Mouse (Mus musculus): Measurements from ENCODE around the gene Plppr2. TPM values are rescaled to one million over a fixed set of nuclear protein-coding genes. Genes with fewer than 3 reads are reported as not detected.
A peak's percentile ranks its signal among the peaks of the same experiment; 100 is the strongest.

Gene Plppr2
- polyA plus RNA-seq, 1 experiment from 2014 or later = 115 TPM

GRCm38 (mm10) chr9:21954635-21955034 lies 17.8 kb downstream of the Plppr2 start:
- no peak for ATAC-seq
- H3K4me3 ChIP-seq (ENCODE audit: low read depth, low read length) = no peak overlapping the region
- no peaks in the 10 kb centered on the region for H3K36me3 ChIP-seq (ENCODE audit: control insufficient read depth, insufficient read depth, low read length)
- 71% methylated on average over 3 of the region's 3 CpGs for WGBS
- H3K27ac ChIP-seq (ENCODE audit: low read length) = no peak overlapping the region
- no peak overlapping the region for H3K4me2 ChIP-seq (ENCODE audit: low read length)
- H3K27me3 ChIP-seq (ENCODE audit: control insufficient read depth, insufficient read depth, low read depth, low read length) = peaks cover 6% of the 10 kb centered on the region
- no peaks in the 10 kb centered on the region for H3K9me3 ChIP-seq (replicated peaks; ENCODE audit: control insufficient read depth, low read length, poor library complexity, severe bottlenecking)
- H3K9ac ChIP-seq (ENCODE audit: low read depth, low read length) = no peak overlapping the region
- H3K4me1 ChIP-seq (ENCODE audit: control insufficient read depth, insufficient read depth, low read length) = peaks cover 23% of the 10 kb centered on the region

GRCm38 (mm10) chr9:21955225-21955569 lies 18.4 kb downstream of the Plppr2 start:
- H3K4me3 ChIP-seq (ENCODE audit: low read depth, low read length) = peak overlapping the region; percentile 59
- H3K27ac ChIP-seq (ENCODE audit: low read length) = peak overlapping the region; percentile 89
- H3K9ac ChIP-seq (ENCODE audit: low read depth, low read length) = peak overlapping the region; percentile 36; the same call in 1 of the 2 replicates
- ATAC-seq = peak; percentile 63
- H3K27me3 ChIP-seq (ENCODE audit: control insufficient read depth, insufficient read depth, low read depth, low read length) = peaks cover 12% of the 10 kb centered on the region
- WGBS = 3% methylated on average over 18 of the region's 18 CpGs
- peaks cover 23% of the 10 kb centered on the region for H3K4me1 ChIP-seq (ENCODE audit: control insufficient read depth, insufficient read depth, low read length)
- no peaks in the 10 kb centered on the region for H3K9me3 ChIP-seq (replicated peaks; ENCODE audit: control insufficient read depth, low read length, poor library complexity, severe bottlenecking)
- peak overlapping the region; percentile 71 for H3K4me2 ChIP-seq (ENCODE audit: low read length)
- no peaks in the 10 kb centered on the region for H3K36me3 ChIP-seq (ENCODE audit: control insufficient read depth, insufficient read depth, low read length)

GRCm38 (mm10) chr9:21955570-21956281 lies 18.9 kb downstream of the Plppr2 start, which contains the start of gene Swsap1:
TSS of gene Swsap1 (plus strand) at chr9:21955755.
- ATAC-seq = peak; percentile 98
- H3K27me3 ChIP-seq (ENCODE audit: control insufficient read depth, insufficient read depth, low read depth, low read length) = peaks cover 17% of the 10 kb centered on the region
- H3K4me3 ChIP-seq (ENCODE audit: low read depth, low read length) = peak within 1 kb of the TSS; percentile 59
- H3K27ac ChIP-seq (ENCODE audit: low read length) = peak within 1 kb of the TSS; percentile 96
- under 1% methylated on average over 52 of the region's 54 CpGs for WGBS
- peak within 1 kb of the TSS; percentile 81 for H3K9ac ChIP-seq (ENCODE audit: low read depth, low read length)
- peaks cover 25% of the 10 kb centered on the region for H3K4me1 ChIP-seq (ENCODE audit: control insufficient read depth, insufficient read depth, low read length)
- peak within 1 kb of the TSS; percentile 71 for H3K4me2 ChIP-seq (ENCODE audit: low read length)
- no peaks in the 10 kb centered on the region for H3K36me3 ChIP-seq (ENCODE audit: control insufficient read depth, insufficient read depth, low read length)
- H3K9me3 ChIP-seq (replicated peaks; ENCODE audit: control insufficient read depth, low read length, poor library complexity, severe bottlenecking) = no peaks in the 10 kb centered on the region

- 90% methylated on average over 5 of the region's 5 CpGs for WGBS
- Histone ChIP-seq H3K9ac (ENCODE audit: low read depth, low read length) (no peak overlapping the region), H3K4me3 (ENCODE audit: low read depth, low read length) (no peak overlapping the region)
Measured at GRCm38 (mm10) chr9:21958372-21958771, 21.5 kb downstream of the Plppr2 start.

GRCm38 (mm10) chr9:21959244-21959643 lies 22.4 kb downstream of the Plppr2 start:
- Histone ChIP-seq H3K9me3 (replicated peaks; ENCODE audit: control insufficient read depth, low read length, poor library complexity, severe bottlenecking) (no peaks in the 10 kb centered on the region), H3K9ac (ENCODE audit: low read depth, low read length) (no peak overlapping the region), H3K4me1 (ENCODE audit: control insufficient read depth, insufficient read depth, low read length) (peaks cover 28% of the 10 kb centered on the region), H3K4me3 (ENCODE audit: low read depth, low read length) (no peak overlapping the region), H3K36me3 (ENCODE audit: control insufficient read depth, insufficient read depth, low read length) (no peaks in the 10 kb centered on the region), H3K27me3 (ENCODE audit: control insufficient read depth, insufficient read depth, low read depth, low read length) (peaks cover 49% of the 10 kb centered on the region), H3K4me2 (ENCODE audit: low read length) (no peak overlapping the region), H3K27ac (ENCODE audit: low read length) (no peak overlapping the region)
- 93% methylated on average over 7 of the region's 7 CpGs for WGBS
- no peak for ATAC-seq

More at GRCm38 (mm10) chr9:21958372-21958771, 21.5 kb downstream of the Plppr2 start:
- Histone ChIP-seq H3K27me3 (ENCODE audit: control insufficient read depth, insufficient read depth, low read depth, low read length) (peaks cover 43% of the 10 kb centered on the region), H3K4me1 (ENCODE audit: control insufficient read depth, insufficient read depth, low read length) (peaks cover 35% of the 10 kb centered on the region), H3K4me2 (ENCODE audit: low read length) (no peak overlapping the region), H3K36me3 (ENCODE audit: control insufficient read depth, insufficient read depth, low read length) (no peaks in the 10 kb centered on the region), H3K27ac (ENCODE audit: low read length) (no peak overlapping the region), H3K9me3 (replicated peaks; ENCODE audit: control insufficient read depth, low read length, poor library complexity, severe bottlenecking) (no peaks in the 10 kb centered on the region)
- ATAC-seq = no peak

- Histone ChIP-seq H3K27ac (ENCODE audit: low read length) (no peak overlapping the region), H3K4me3 (ENCODE audit: low read depth, low read length) (no peak overlapping the region), H3K27me3 (ENCODE audit: control insufficient read depth, insufficient read depth, low read depth, low read length) (peaks cover 49% of the 10 kb centered on the region), H3K9ac (ENCODE audit: low read depth, low read length) (no peak overlapping the region), H3K4me1 (ENCODE audit: control insufficient read depth, insufficient read depth, low read length) (peaks cover 23% of the 10 kb centered on the region), H3K9me3 (replicated peaks; ENCODE audit: control insufficient read depth, low read length, poor library complexity, severe bottlenecking) (no peaks in the 10 kb centered on the region), H3K36me3 (ENCODE audit: control insufficient read depth, insufficient read depth, low read length) (no peaks in the 10 kb centered on the region), H3K4me2 (ENCODE audit: low read length) (no peak overlapping the region)
- 54% methylated on average over 9 of the region's 9 CpGs for WGBS
- no peak for ATAC-seq
Measured at GRCm38 (mm10) chr9:21960135-21960534, 23.3 kb downstream of the Plppr2 start.

GRCm38 (mm10) chr9:21960558-21961208 lies 23.9 kb downstream of the Plppr2 start:
- Histone ChIP-seq H3K4me1 (ENCODE audit: control insufficient read depth, insufficient read depth, low read length) (peaks cover 23% of the 10 kb centered on the region), H3K4me3 (ENCODE audit: low read depth, low read length) (no peak overlapping the region; the same call in 1 of the 2 replicates), H3K9ac (ENCODE audit: low read depth, low read length) (no peak overlapping the region), H3K27ac (ENCODE audit: low read length) (no peak overlapping the region), H3K4me2 (ENCODE audit: low read length) (no peak overlapping the region), H3K27me3 (ENCODE audit: control insufficient read depth, insufficient read depth, low read depth, low read length) (peaks cover 49% of the 10 kb centered on the region), H3K36me3 (ENCODE audit: control insufficient read depth, insufficient read depth, low read length) (no peaks in the 10 kb centered on the region), H3K9me3 (replicated peaks; ENCODE audit: control insufficient read depth, low read length, poor library complexity, severe bottlenecking) (no peaks in the 10 kb centered on the region)
- no peak for ATAC-seq
- 9% methylated on average over 26 of the region's 26 CpGs for WGBS

GRCm38 (mm10) chr9:21961366-21961980 lies 24.6 kb downstream of the Plppr2 start:
- WGBS = 1% methylated on average over 35 of the region's 35 CpGs
- Histone ChIP-seq H3K9ac (ENCODE audit: low read depth, low read length) (0 out of 2 replicates have a peak overlapping the region, but pooled peaks have one; percentile 30), H3K4me2 (ENCODE audit: low read length) (peak overlapping the region; percentile 77), H3K36me3 (ENCODE audit: control insufficient read depth, insufficient read depth, low read length) (no peaks in the 10 kb centered on the region), H3K27ac (ENCODE audit: low read length) (no peak overlapping the region), H3K9me3 (replicated peaks; ENCODE audit: control insufficient read depth, low read length, poor library complexity, severe bottlenecking) (no peaks in the 10 kb centered on the region), H3K27me3 (ENCODE audit: control insufficient read depth, insufficient read depth, low read depth, low read length) (peaks cover 49% of the 10 kb centered on the region), H3K4me3 (ENCODE audit: low read depth, low read length) (peak overlapping the region; percentile 39), H3K4me1 (ENCODE audit: control insufficient read depth, insufficient read depth, low read length) (peaks cover 19% of the 10 kb centered on the region)
- ATAC-seq = no peak

- peak overlapping the region; percentile 39 for H3K4me3 ChIP-seq (ENCODE audit: low read depth, low read length)
- H3K9ac ChIP-seq (ENCODE audit: low read depth, low read length) = no peak overlapping the region
- peak overlapping the region; percentile 77 for H3K4me2 ChIP-seq (ENCODE audit: low read length)
- peaks cover 49% of the 10 kb centered on the region for H3K27me3 ChIP-seq (ENCODE audit: control insufficient read depth, insufficient read depth, low read depth, low read length)
- ATAC-seq = peak; percentile 23; the same call in 1 of the 2 replicates
- peaks cover 17% of the 10 kb centered on the region for H3K4me1 ChIP-seq (ENCODE audit: control insufficient read depth, insufficient read depth, low read length)
- H3K36me3 ChIP-seq (ENCODE audit: control insufficient read depth, insufficient read depth, low read length) = no peaks in the 10 kb centered on the region
- no peak overlapping the region for H3K27ac ChIP-seq (ENCODE audit: low read length)
- 2% methylated on average over 14 of the region's 15 CpGs for WGBS
- H3K9me3 ChIP-seq (replicated peaks; ENCODE audit: control insufficient read depth, low read length, poor library complexity, severe bottlenecking) = no peaks in the 10 kb centered on the region
Measured at GRCm38 (mm10) chr9:21962010-21962409, 25.2 kb downstream of the Plppr2 start.

Data from midbrain, embryonic 16.5 days (tissue).